Comparison of ENCODE assay signal across 15 mouse cellular contexts in the genomic region with DNA sequence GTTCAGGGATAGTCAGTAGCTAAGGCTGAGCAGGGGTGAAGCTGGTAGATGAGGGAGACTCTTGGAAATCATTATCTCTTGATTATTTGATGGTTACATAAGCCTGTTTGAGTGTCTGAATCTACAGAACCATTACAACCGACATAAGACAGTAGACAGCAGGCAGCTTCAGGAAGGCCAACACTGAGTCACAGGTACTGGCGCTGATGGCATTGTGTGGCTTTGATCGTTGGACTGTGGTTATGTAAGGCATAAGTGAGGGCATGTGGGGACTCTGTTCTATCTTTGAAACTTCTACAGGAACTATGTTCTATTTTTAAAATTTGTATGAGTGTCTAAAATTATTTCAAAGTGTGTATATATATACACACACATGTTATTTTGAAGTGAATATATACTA.
A peak's percentile ranks its signal among the peaks of the same experiment; 100 is the strongest.
DNase-seq lines count a peak whose midpoint lies in the region.
"Had no signal": no experiment of that assay in that cellular context is flagged by ENCODE, and none has a peak within 500 bp of the region (broad histone marks: within the 10 kb centered on the region; RNA-seq: fewer than 3 reads in every experiment).

No protein-coding gene starts in this region.

- no peaks in the 10 kb centered on the region for H3K36me3 ChIP-seq in embryonic facial prominence, embryonic 10.5 days (replicated peaks)
- H3K36me3 ChIP-seq: embryonic facial prominence, embryonic 13.5 days; hindbrain, embryonic 13.5 days; limb, embryonic 13.5 days; liver, embryonic 15.5 days had no signal

- intact Hi-C loops in heart, postnatal 14 days (cut with DNase I): no loop called here

- WGBS in embryonic facial prominence, embryonic 10.5 days: 88% methylated on average over 3 of the region's 3 CpGs

- no peaks in the 10 kb centered on the region for H3K4me1 ChIP-seq in embryonic facial prominence, embryonic 10.5 days
- H3K4me1 ChIP-seq: embryonic facial prominence, embryonic 13.5 days; hindbrain, embryonic 13.5 days; limb, embryonic 13.5 days; liver, embryonic 15.5 days had no signal

- DNase-seq in cerebellum, adult 11-12 months: peak; percentile 46
- DNase-seq in cerebellum, postnatal 10 days: no peak
- peak; percentile 14 for DNase-seq in heart, adult 8-10 months (ENCODE audit: low spot score)
- no peak for DNase-seq in heart, postnatal 14 days
- peak; percentile 18 to 28 for DNase-seq in right cerebral cortex, adult 2 months (ENCODE audit: low spot score in 2 of 2)
- DNase-seq in right cerebral cortex, postnatal 14 days: no peak
- no peak for DNase-seq in embryonic facial prominence, embryonic 10.5 days (ENCODE audit: low spot score)
- DNase-seq: kidney, adult 2 months; kidney, postnatal 25 days; thymus, postnatal 36 days had no signal

- no peaks in the 10 kb centered on the region for H3K27me3 ChIP-seq in embryonic facial prominence, embryonic 10.5 days (replicated peaks; ENCODE audit: low read depth, poor library complexity, severe bottlenecking)
- H3K27me3 ChIP-seq: CH12.LX; embryonic facial prominence, embryonic 13.5 days; hindbrain, embryonic 13.5 days; limb, embryonic 13.5 days; liver, embryonic 15.5 days had no signal

- H3K4me3 ChIP-seq in embryonic facial prominence, embryonic 10.5 days: no peak overlapping the region
- H3K4me3 ChIP-seq: embryonic facial prominence, embryonic 13.5 days; hindbrain, embryonic 13.5 days; limb, embryonic 13.5 days; liver, embryonic 15.5 days had no signal

- H3K27ac ChIP-seq in embryonic facial prominence, embryonic 10.5 days (replicated peaks): no peak overlapping the region
- H3K27ac ChIP-seq: embryonic facial prominence, embryonic 13.5 days; hindbrain, embryonic 13.5 days; limb, embryonic 13.5 days; liver, embryonic 15.5 days had no signal

- no peaks in the 10 kb centered on the region for H3K9me3 ChIP-seq in embryonic facial prominence, embryonic 10.5 days
- H3K9me3 ChIP-seq: embryonic facial prominence, embryonic 13.5 days; hindbrain, embryonic 13.5 days; limb, embryonic 13.5 days; liver, embryonic 15.5 days had no signal

Comparison
In these comparisons a context has a peak if more than half of its experiments do, and no peak if none do; other contexts are left out.
1. DNase-seq: peak in cerebellum, adult 11-12 months (single experiment), heart, adult 8-10 months (single experiment) and right cerebral cortex, adult 2 months (2 of 2); none in cerebellum, postnatal 10 days (0 of 2), heart, postnatal 14 days (0 of 2), right cerebral cortex, postnatal 14 days (single experiment) and embryonic facial prominence, embryonic 10.5 days (single experiment).